Mouse (Mus musculus) ovary, postnatal 36 days (tissue): ENCODE data around the gene Oaz3.

ENCODE experiments used
- DNase-seq: peaks from one replicate; pipeline ENCODE4 v3.0.0; 2022; ENCODE audit warnings: low spot score, mixed read lengths

Gene Oaz3

DNA sequence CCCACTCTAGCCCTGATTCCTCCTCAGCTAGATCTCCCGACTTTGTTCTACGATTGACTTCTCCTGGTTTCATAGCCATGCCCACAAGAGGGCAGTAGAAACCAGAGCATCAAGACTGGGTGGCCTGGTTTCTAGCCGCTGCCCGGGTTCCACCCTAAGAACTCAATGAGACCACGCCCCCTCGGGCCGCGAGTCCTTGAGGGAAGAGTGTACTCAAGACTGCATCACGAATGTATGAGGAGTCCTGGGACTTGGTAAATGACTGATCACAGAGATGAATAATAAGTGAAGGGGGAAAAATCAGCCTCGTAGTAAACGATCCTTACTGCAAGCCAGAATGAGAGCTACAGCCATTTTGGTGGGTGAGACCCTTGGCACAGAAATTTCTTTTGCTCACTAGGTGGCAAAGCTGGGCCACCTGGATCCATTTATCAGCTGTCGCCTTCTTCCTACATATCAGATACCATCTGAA is 12.8 kb upstream of the Oaz3 start:
- peak; percentile 75 for DNase-seq

GRCm38 (mm10) chr3:94449377-94449776 is 5.7 kb upstream of the Oaz3 start:
- no peak for DNase-seq

DNA sequence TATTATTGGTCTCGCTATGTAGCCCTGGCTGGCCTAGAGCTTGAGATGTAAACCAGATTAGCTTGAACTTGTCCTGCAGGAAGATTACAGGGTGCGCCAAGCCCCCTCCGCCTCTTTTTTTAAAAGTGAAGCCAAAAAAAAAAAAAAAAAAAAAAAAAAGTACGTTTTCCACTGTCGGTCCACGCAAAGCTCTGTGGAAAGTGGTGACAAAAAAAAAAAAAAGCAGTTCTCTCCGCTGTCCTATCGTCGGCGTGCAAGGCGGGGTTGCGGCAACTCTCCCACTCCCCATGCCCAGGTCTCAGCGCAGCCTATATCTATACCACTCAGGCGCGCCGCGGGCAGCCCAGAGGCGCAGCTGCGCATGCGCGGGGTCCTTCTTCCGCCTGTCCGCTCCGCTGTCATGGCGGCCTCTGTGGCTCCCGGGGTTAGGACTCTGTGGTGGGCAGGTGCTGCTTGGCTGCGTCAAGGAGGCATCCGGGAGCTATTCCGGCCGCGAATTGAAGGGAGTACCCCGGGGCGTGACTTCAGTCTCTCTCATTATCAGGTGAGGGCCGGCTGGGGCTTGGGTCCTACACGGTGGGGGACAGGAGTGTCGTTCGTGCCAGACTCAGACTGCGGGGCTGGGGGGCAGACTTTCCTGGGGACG is 641 bp downstream of the Oaz3 start, which contains the start of gene Mrpl9:
TSS of gene Mrpl9 (plus strand) at position 368 of the 646 bp plus-strand sequence.
- peak; percentile 96 for DNase-seq

GRCm38 (mm10) chr3:94441182-94441581 is 2.5 kb downstream of the Oaz3 start:
- DNase-seq, result no peak

DNA sequence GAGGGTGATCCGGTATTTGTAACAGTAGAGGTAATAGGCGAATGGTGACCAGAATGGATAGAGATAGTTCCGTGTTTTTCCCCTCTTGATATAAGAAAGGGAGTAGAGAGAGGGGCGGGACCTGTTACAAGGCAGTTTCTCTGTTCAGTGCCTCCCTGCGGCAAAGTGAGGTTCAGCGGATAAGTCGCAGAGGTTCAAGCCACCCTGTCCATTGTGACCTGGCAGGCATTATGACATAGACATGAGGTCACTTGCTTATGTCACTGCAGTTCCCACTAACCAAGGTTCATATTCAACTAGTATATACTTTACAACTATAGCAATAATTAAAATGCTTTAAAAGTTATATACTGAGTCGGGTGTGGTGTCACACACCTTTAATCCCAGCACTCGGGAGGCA is 7.3 kb downstream of the Oaz3 start:
- no peak for DNase-seq

DNA sequence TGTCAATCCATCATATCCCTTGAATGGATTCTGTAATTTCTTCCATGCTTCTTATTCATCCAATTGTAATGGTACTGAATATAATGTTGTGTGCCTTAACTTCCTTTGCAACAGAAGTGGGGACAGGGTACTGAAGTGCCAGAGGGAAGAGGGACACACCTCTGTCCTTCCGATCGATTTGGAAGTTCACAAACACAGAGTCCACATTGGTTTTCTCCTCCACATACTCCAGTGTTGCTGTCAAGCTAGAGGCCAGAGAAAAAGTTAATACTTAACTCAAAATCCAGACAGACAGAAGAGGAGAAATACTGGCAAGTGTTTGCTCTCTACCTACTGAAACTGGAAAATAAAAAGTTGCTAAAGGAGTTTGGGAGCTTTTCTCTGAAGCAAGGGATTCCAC is 9.4 kb downstream of the Oaz3 start:
- DNase-seq, result no peak

DNA sequence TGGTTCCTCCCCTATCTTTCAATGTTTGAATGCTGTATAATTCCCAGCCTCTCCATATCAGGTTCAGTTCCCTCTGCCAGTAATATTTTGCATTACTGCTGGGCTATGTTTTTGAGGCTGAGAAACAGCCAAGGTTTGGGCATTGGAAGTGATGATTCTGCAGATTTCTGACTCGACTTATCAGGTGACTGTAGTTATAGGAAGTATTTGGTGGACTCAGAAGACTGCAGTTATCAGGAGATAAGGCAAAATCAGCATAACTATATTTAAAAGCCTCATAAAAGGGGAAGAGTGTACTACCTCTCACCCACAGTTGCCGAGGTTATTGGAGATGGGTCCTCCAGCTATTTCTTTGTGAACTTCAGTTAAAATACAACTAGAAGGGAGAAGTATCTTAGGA is 12.7 kb downstream of the Oaz3 start:
- DNase-seq, result no peak

DNA sequence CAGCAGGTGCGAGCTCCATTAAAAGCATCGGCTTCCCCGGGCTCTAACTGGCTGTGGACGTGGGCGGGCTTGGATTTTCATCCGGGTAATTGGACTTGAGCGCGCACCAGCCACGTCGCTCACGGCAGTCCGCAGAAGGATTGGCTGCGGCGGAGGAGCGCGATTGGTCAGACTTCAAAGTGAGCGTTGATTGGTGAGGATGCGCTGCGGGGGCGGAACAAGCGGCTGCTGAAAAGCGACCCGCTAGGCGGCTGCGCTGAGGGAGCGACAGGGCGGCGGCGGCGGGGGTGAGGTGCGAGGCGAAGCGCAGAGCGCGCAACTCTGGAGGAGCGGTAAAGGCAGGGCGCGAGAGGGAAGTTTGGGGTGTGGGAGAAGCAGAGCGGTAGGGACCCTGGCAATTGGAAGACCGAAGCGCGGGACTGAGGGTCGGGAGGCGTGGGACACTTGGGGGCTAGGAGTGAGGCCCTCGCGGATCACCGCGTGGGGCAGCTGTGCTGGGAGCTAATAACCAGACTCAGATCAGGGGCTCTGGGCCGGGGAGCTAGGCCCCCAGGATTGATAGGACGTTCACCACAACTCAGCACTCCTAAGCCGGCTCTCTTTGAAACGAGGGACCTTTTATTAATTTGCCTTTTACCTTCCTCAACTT is 30.6 kb downstream of the Oaz3 start, which contains the start of gene Tdrkh:
TSS of gene Tdrkh (plus strand) at position 243 of the 649 bp plus-strand sequence.
- DNase-seq, result peak; percentile 91

DNA sequence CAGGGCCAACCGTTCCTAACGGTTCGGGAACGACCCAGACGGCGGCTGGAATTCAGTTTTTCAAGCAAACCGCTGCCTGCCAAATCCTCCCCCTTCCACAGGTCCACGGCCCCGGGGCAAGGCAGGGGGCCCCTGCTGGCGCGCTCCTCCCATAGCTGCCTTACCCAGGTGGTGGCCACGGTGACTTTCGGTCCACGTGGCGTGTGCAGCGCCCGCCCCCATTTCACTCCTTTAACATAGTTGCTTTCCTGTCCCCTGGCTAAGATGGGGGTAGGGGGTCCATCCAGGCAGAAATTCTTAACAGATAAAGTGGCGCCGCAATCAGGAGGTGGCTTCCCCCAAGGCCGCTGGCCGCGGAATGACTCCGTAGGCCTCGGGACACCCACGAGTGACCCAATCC is 31.2 kb downstream of the Oaz3 start:
- DNase-seq, result no peak

DNA sequence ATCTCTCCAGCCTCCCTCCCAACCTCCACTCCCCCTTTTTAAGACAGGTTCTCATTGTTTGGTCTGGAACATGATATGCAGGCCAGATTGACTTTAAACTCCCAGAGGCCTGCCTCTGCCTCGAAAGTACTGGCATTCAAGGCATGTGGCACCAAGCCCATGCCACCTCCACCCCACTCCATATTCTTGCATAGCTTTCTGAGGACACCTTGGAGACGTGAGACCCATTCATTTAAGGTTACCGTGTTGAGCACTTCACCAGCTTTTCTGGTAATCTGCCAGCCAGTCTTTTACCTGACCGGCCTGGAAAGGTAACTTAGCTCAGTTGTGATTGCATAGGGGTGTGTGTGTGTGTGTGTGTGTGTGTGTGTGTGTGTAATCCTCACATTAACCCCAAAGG is 38.2 kb downstream of the Oaz3 start:
- DNase-seq, result no peak

DNA sequence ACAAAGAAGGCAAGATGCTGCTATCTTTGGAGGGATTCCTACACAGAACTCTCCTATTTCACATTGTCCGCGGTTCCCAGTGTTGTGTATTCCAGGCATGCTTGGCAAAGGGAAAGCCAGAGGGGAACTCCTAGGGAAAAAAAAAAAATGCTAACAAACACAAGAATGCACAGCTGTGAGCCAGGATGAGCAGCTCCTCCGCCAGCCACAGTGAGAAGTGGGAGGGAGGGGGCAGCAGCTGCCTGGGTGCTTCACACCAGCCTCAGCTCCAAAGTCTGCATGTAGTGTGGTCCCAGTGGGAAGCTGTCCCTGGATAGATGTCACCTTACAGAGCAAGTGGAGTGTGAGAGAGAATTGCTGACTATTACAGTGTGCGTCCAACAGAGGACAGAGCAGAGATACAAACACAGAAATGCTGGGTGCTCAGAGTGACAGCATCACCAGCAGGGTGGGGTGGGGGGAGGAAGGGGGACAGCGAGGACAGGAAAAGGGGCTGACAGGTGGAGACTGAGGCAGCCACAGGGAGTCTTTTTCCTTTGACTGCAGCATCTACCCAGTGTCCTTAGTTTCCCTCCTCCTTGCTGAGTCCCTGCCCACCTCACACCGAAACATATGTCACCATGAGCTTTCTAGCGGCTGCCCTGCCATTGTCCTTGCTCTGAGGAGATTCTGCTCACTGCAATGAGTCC is 39.2 kb downstream of the Oaz3 start:
- DNase-seq, result no peak

- DNase-seq, result no peak
These were observed 41.3 kb downstream of the Oaz3 start for GRCm38 (mm10) chr3:94402451-94402850.

DNA sequence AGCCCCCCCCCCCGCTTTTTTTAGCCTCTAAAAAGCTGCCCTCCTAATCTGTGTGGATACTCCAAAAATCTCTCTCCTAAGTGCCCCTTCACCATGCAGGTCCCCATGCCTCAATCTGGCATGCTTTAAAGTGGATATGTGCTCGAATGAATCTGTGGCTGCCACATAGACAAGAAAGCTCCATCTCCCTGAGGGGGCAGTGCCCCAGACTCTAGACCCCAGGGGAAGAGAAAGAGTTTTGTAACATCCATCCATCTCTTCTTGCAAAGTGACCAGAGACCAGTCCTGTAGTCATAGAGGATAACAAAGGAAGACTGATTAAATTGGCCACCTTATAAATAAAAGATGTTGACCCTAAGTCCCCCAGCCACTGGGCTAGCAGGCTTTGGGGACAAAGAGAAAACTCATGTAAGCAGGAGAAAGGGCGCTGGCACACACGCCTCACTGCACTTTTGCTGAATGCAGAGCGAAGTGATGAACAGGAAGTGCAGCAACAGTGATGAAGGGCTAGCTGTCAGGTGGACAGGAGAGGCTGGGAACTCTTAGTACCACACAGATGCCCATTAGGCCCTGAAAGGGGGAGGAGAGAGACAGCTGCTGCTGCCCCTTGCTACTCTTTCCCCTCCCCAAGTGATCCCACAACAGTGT is 43.9 kb downstream of the Oaz3 start:
- DNase-seq, result no peak

- no peak for DNase-seq
These were observed 44.7 kb downstream of the Oaz3 start for GRCm38 (mm10) chr3:94398943-94399481.

DNA sequence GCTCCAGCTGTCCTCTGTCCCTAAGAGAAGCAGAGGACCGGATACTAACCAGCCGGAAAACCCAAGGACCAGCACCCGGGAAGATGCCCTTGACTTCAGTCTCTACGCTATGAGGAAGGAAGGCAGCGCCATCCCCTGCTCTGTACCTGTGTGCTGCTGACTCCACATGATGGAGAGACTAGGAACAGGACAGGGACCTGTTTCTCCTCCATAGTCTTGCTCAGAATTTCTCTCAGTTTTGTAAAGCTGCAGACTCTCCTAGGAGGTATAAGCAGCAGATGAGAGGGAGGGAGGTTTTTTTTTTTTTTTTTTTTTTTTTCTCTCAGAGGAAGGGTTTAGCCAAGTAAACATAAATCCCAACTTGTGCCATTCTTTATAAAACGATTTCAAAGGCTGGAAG is 45.5 kb downstream of the Oaz3 start, which contains the start of gene Lingo4:
TSS of gene Lingo4 (plus strand) at position 301 of the 400 bp plus-strand sequence.
- no peak for DNase-seq

DNA sequence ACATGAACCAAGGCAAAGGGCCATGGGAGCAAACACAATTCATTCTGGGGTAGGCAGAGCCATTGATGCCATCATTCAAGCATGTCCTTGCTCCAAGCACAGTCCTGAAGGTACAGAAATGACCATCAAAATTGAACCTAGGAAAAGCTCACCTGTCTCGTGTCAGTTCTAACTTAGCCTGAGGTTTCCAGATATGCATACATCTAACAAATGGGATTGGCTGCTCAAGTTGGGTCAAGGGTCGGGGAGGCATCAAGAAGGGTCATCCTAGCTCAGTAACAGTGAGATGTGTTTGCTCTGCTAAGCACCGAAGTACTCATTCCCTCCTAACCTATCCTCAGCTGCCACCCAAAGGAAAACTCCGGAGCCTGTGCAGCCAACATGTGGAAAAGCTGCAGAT is 46.9 kb downstream of the Oaz3 start:
- DNase-seq, result no peak

DNA sequence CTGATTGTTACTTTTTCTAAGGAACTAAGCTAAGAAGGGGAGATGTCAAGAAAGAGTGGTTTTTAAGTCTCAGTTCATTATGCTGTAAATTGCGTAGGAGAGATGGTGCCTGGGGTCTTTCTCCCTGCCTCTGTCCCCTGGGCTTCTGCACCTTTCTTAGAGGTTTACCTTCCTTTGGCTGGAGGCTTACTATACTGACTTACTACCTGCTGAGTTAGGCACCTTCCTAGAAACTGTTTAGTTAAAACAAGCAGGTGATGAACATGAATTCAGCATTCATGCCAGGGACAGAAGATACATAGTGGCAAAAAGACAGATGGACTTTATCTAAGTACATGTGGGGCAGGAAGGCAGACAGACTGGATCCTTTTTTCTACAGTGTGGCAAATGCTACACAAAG is 47.4 kb downstream of the Oaz3 start:
- DNase-seq, result no peak

DNA sequence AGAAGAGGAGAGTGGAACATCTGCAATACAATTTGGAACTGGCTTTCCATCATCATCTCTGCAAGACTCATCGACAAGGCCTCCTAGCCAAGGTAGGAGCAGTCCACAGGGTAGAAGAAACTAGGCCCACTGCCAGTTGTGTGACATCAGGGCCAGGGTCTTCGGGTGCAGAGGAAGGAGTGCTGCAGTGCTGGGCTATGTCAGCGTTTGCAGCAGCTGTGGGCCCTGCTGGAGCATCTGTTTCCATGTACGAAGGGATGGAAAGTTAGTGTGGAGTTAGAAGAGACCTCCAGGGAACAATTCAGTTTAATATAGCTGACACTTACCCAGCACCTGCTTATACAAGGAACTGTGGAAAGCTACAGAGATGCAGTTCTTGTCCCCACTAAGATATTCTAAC is 50.7 kb downstream of the Oaz3 start:
- no peak for DNase-seq

DNA sequence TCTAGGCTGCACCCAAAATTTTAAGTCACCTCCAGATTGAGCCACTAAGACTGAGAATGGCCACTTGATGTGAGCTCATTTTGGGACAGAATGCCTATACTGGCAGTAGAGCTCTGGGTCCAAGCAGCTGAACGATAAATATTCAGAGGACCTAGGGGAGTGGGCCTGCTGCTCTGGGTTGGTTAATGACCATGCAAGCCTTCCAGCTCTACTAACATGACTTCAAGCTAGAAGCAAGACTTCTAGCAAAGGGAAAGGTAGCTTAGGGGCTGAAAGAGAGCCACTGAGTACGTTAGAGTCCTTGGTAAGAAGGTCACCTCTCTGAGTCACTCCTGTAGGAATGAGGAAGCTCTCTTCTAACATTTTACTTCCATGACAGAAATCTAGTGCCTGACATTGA is 51.6 kb downstream of the Oaz3 start:
- no peak for DNase-seq

- no peak for DNase-seq
These were observed 52.7 kb downstream of the Oaz3 start for GRCm38 (mm10) chr3:94391001-94391400.

- DNase-seq, result no peak
These were observed 54.3 kb downstream of the Oaz3 start for GRCm38 (mm10) chr3:94389420-94389819.

- DNase-seq, result no peak
These were observed 55.7 kb downstream of the Oaz3 start for GRCm38 (mm10) chr3:94388047-94388446.
